Mouse (Mus musculus): ENCODE results near the gene Lhx6.
"Not testable (repeated sequence)": the region's sequence is repeated elsewhere in the genome, so short reads cannot be mapped to it uniquely, and the experiment has no call there.

Gene Lhx6

GRCm38 (mm10) chr2:36104956-36105741, at the start of gene Lhx6:
Lhx6 (minus strand) TSS chr2:36105408.
- peak; percentile 84 for DNase-seq (ENCODE audit: extremely low read depth, insufficient read length, low spot score)

- not testable (repeated sequence) for DNase-seq (ENCODE audit: extremely low read depth, insufficient read length, low spot score)
Observed at GRCm38 (mm10) chr2:36152401-36152800, 47.2 kb upstream of the Lhx6 start.

GRCm38 (mm10) chr2:36148876-36149365, 43.7 kb upstream of the Lhx6 start:
- no peak for DNase-seq (ENCODE audit: extremely low read depth, insufficient read length, low spot score)

GRCm38 (mm10) chr2:36139096-36139495, 33.9 kb upstream of the Lhx6 start:
- no peak for DNase-seq (ENCODE audit: extremely low read depth, insufficient read length, low spot score)

- DNase-seq (ENCODE audit: extremely low read depth, insufficient read length, low spot score), result peak; percentile 96
Observed at GRCm38 (mm10) chr2:36136300-36136941, 31.2 kb upstream of the Lhx6 start, which contains the start of the genes Mrrf and Rbm18. Mrrf (plus strand) TSS chr2:36136389. Rbm18 (minus strand) TSS chr2:36136773.

- no peak for DNase-seq (ENCODE audit: extremely low read depth, insufficient read length, low spot score)
Observed at GRCm38 (mm10) chr2:36135887-36136286, 30.7 kb upstream of the Lhx6 start.

GRCm38 (mm10) chr2:36129051-36129450, 23.8 kb upstream of the Lhx6 start:
- no peak for DNase-seq (ENCODE audit: extremely low read depth, insufficient read length, low spot score)

- no peak for DNase-seq (ENCODE audit: extremely low read depth, insufficient read length, low spot score)
Observed at GRCm38 (mm10) chr2:36127973-36128372, 22.8 kb upstream of the Lhx6 start.

GRCm38 (mm10) chr2:36126795-36127429, 21.7 kb upstream of the Lhx6 start:
- no peak for DNase-seq (ENCODE audit: extremely low read depth, insufficient read length, low spot score)

GRCm38 (mm10) chr2:36112632-36113031, 7.4 kb upstream of the Lhx6 start:
- DNase-seq (ENCODE audit: extremely low read depth, insufficient read length, low spot score), result no peak

GRCm38 (mm10) chr2:36108615-36109014, 3.4 kb upstream of the Lhx6 start:
- no peak for DNase-seq (ENCODE audit: extremely low read depth, insufficient read length, low spot score)

GRCm38 (mm10) chr2:36104436-36104955, 712 bp downstream of the Lhx6 start:
- DNase-seq (ENCODE audit: extremely low read depth, insufficient read length, low spot score), result no peak

- no peak for DNase-seq (ENCODE audit: extremely low read depth, insufficient read length, low spot score)
Observed at GRCm38 (mm10) chr2:36103555-36104367, 1.4 kb downstream of the Lhx6 start.

GRCm38 (mm10) chr2:36103069-36103554, 2.1 kb downstream of the Lhx6 start:
- DNase-seq (ENCODE audit: extremely low read depth, insufficient read length, low spot score), result no peak

- DNase-seq (ENCODE audit: extremely low read depth, insufficient read length, low spot score), result no peak
Observed at GRCm38 (mm10) chr2:36102559-36102946, 2.7 kb downstream of the Lhx6 start.

- no peak for DNase-seq (ENCODE audit: extremely low read depth, insufficient read length, low spot score)
Observed at GRCm38 (mm10) chr2:36101866-36102558, 3.2 kb downstream of the Lhx6 start.

GRCm38 (mm10) chr2:36099739-36100138, 5.5 kb downstream of the Lhx6 start:
- peak; percentile 51 for DNase-seq (ENCODE audit: extremely low read depth, insufficient read length, low spot score)

- no peak for DNase-seq (ENCODE audit: extremely low read depth, insufficient read length, low spot score)
Observed at GRCm38 (mm10) chr2:36098021-36098420, 7.2 kb downstream of the Lhx6 start.

- no peak for DNase-seq (ENCODE audit: extremely low read depth, insufficient read length, low spot score)
Observed at GRCm38 (mm10) chr2:36097129-36097815, 7.9 kb downstream of the Lhx6 start.
